Mouse (Mus musculus): Measurements from ENCODE around the gene Memo1. TPM values are rescaled to one million over a fixed set of nuclear protein-coding genes. Genes with fewer than 3 reads are reported as not detected.

The Memo1 gene
- total RNA-seq, 1 experiment, result 66.7 TPM

DNA sequence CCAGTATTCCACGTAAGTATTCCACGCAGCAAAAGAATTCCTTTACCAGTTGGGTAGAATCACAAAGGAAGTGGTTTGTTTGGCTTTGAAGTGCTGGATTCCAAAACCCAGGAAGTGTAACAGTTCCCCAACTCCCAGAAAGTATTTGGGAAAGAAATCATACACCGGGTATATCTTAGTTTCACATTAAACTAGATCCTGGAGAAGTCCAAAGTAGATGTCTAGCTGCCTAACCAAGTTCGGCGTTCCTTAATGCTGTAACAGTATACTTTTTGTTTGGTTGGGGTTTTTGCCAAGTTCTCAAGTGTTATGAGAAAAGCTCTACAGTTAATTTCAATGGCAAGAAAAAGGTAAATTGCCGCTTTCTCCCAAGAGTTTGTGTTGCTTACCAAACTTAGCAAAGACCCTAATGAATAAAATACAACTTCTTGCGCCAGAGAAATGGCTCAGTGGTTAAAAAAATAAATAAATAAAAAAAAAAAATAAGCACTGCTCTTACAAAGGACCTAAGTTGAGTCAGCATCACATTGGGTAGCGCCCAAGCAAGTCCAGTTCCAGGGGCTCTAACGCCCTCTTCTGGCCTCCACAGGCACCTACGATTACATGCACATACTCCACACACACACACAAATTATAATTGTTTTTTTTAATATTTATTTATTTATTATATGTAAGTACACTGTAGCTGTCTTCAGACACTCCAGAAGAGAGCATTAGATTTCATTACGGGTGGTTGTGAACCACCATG, 929 bp upstream of the Memo1 start:
- peaks cover 2% of the 10 kb centered on the region; the same call in 1 of the 2 replicates for H3K36me3 ChIP-seq (ENCODE audit: control insufficient read depth, insufficient read depth, low read length, poor library complexity, severe bottlenecking)
- H3K4me3 ChIP-seq (ENCODE audit: insufficient read depth in 1 of 2, low read depth in 1 of 2, low read length in 2 of 2, poor library complexity in 1 of 2, severe bottlenecking in 1 of 2), result peak overlapping the region; percentile 82 to 99
- TF ChIP-seq ZC3H11A (IDR thresholded peaks at IDR 0.05; ENCODE audit: borderline replicate concordance, low read depth, low read length), result no peak
- no peak for TF ChIP-seq CHD2 (IDR thresholded peaks at IDR 0.05; ENCODE audit: low read depth, low read length)
- 0 out of 2 replicates have a peak, but pooled peaks have one; percentile 37 for TF ChIP-seq MAFK (IDR thresholded peaks at IDR 0.05; ENCODE audit: insufficient read depth, low read depth, low read length)
- peak; percentile 68 for TF ChIP-seq ZNF384 (IDR thresholded peaks at IDR 0.05; ENCODE audit: low read depth, low read length)
- no peak for TF ChIP-seq HCFC1 (IDR thresholded peaks at IDR 0.05; ENCODE audit: borderline replicate concordance, insufficient read depth, low read length)
- in situ Hi-C loops (cut with MboI; ENCODE audit: low sequenced_read_pairs in 2 of 2, unreplicated experiment in 2 of 2), result no loop called here
- peaks cover 2 to 3% of the 10 kb centered on the region in 2 experiments; a peak in 3 of 4 replicates for H3K4me1 ChIP-seq (ENCODE audit: control insufficient read depth in 2 of 2, insufficient read depth in 2 of 2, low read length in 2 of 2, poor library complexity in 1 of 2)
- H3K9ac ChIP-seq (ENCODE audit: insufficient read depth, low read depth, low read length, poor library complexity, severe bottlenecking), result no peak overlapping the region; the same call in 1 of the 2 replicates
- H3K27ac ChIP-seq (ENCODE audit: insufficient read depth, low read depth, low read length, poor library complexity, severe bottlenecking), result no peak overlapping the region
- no peak for DNase-seq (ENCODE audit: low read depth, low spot score)
- H3K9me3 ChIP-seq (ENCODE audit: control insufficient read depth, insufficient read depth, low read depth, low read length), result no peaks in the 10 kb centered on the region

DNA sequence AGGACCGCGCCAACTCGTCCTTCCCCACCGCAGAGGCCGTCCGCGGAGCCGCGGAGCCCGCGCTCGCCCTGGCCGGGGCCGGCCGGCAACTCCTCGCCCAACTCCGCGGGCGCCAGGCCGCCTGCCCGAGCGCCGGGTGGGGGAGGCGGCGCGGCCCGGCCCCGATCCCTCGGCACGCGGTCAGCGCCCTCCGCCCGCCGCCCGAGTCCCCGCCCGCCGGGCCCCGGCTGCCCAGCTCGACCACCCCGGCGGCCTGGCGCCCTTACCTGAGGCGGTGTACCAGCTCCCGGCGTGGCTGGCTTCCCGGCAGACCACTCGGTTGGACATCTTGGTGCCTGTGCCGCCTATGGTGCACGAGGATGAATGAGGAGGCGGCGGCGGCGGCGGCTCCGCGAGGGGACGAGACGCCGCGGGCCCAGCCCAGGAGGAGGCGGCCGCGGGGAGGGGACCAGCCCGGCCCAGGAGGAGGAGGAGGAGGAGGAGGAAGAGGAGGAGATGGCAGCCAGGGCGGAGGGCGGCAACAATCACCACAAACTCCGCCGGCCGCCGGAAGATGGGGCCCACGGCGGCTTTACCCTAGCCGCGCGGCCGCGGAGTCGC, 795 bp downstream of the Memo1 start:
- peaks cover 2 to 8% of the 10 kb centered on the region in 2 experiments; a peak in 3 of 4 replicates for H3K4me1 ChIP-seq (ENCODE audit: control insufficient read depth in 2 of 2, insufficient read depth in 2 of 2, low read length in 2 of 2, poor library complexity in 1 of 2)
- DNase-seq (ENCODE audit: low read depth, low spot score), result no peak
- peak overlapping the region; percentile 90 to 99 for H3K4me3 ChIP-seq (ENCODE audit: insufficient read depth in 1 of 2, low read depth in 1 of 2, low read length in 2 of 2, poor library complexity in 1 of 2, severe bottlenecking in 1 of 2)
- peak overlapping the region; percentile 97 for H3K9ac ChIP-seq (ENCODE audit: insufficient read depth, low read depth, low read length, poor library complexity, severe bottlenecking)
- no peak for TF ChIP-seq ZC3H11A (IDR thresholded peaks at IDR 0.05; ENCODE audit: borderline replicate concordance, low read depth, low read length)
- TF ChIP-seq ZNF384 (IDR thresholded peaks at IDR 0.05; ENCODE audit: low read depth, low read length), result no peak
- TF ChIP-seq HCFC1 (IDR thresholded peaks at IDR 0.05; ENCODE audit: borderline replicate concordance, insufficient read depth, low read length), result 0 out of 2 replicates have a peak, but pooled peaks have one; percentile 34
- TF ChIP-seq MAFK (IDR thresholded peaks at IDR 0.05; ENCODE audit: insufficient read depth, low read depth, low read length), result no peak
- no peak for TF ChIP-seq CHD2 (IDR thresholded peaks at IDR 0.05; ENCODE audit: low read depth, low read length)
- in situ Hi-C loops (cut with MboI; ENCODE audit: low sequenced_read_pairs in 2 of 2, unreplicated experiment in 2 of 2), result no loop called here
- no peaks in the 10 kb centered on the region for H3K9me3 ChIP-seq (ENCODE audit: control insufficient read depth, insufficient read depth, low read depth, low read length)
- 0 out of 2 replicates have a peak, but pooled peaks cover 1% of the 10 kb centered on the region for H3K36me3 ChIP-seq (ENCODE audit: control insufficient read depth, insufficient read depth, low read length, poor library complexity, severe bottlenecking)
- peak overlapping the region; percentile 91 for H3K27ac ChIP-seq (ENCODE audit: insufficient read depth, low read depth, low read length, poor library complexity, severe bottlenecking)

DNA sequence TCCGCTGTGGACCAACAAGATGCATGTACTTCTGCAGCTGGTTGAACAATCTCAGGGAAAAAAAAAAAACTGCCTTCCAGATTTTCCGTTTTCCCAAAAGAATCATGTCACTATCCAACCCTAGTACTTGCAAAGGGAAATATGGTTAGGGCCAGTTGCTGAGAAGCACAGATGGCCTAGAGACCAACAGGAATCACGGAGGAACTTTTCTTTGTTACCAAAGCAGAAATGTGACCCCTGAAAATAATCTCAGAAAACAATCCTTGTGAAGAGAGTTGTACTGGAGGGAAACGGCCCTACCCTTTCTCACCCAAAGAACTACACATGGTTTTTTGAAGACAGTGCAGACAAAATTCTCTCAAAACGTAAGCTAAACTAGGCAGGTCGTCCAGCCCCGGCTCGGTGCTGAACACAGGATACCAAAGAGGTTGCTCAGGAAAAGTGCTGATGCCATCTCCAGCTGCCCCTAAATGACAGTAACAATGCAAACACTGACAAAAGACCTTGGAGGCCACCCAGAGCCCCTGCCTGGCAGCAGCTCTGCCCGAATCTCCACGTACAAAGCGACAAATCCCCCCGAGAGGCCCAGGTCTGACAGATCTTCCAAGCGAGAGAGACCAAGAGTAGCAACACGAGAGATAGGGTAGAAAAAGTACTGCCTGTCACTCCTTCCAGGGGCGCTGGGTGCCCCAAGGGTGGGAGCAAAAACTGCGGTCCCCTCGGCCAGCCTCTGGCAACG, 1.5 kb downstream of the Memo1 start:
- Histone ChIP-seq H3K4me3 (ENCODE audit: insufficient read depth in 1 of 2, low read depth in 1 of 2, low read length in 2 of 2, poor library complexity in 1 of 2, severe bottlenecking in 1 of 2) (peak overlapping the region; percentile 90 to 99), H3K9me3 (ENCODE audit: control insufficient read depth, insufficient read depth, low read depth, low read length) (no peaks in the 10 kb centered on the region), H3K4me1 (ENCODE audit: control insufficient read depth in 2 of 2, insufficient read depth in 2 of 2, low read length in 2 of 2, poor library complexity in 1 of 2) (peaks cover 2 to 8% of the 10 kb centered on the region in 2 experiments; a peak in 3 of 4 replicates), H3K27ac (ENCODE audit: insufficient read depth, low read depth, low read length, poor library complexity, severe bottlenecking) (peak overlapping the region; percentile 91; the same call in 1 of the 2 replicates), H3K36me3 (ENCODE audit: control insufficient read depth, insufficient read depth, low read length, poor library complexity, severe bottlenecking) (no peaks in the 10 kb centered on the region; the same call in 1 of the 2 replicates), H3K9ac (ENCODE audit: insufficient read depth, low read depth, low read length, poor library complexity, severe bottlenecking) (peak overlapping the region; percentile 97)
- in situ Hi-C loops (cut with MboI; ENCODE audit: low sequenced_read_pairs in 2 of 2, unreplicated experiment in 2 of 2), result no loop called here
- DNase-seq (ENCODE audit: low read depth, low spot score), result no peak
- TF ChIP-seq ZC3H11A (IDR thresholded peaks at IDR 0.05; ENCODE audit: borderline replicate concordance, low read depth, low read length), result no peak
- TF ChIP-seq MAFK (IDR thresholded peaks at IDR 0.05; ENCODE audit: insufficient read depth, low read depth, low read length), result no peak
- TF ChIP-seq ZNF384 (IDR thresholded peaks at IDR 0.05; ENCODE audit: low read depth, low read length), result no peak
- no peak for TF ChIP-seq HCFC1 (IDR thresholded peaks at IDR 0.05; ENCODE audit: borderline replicate concordance, insufficient read depth, low read length)

DNA sequence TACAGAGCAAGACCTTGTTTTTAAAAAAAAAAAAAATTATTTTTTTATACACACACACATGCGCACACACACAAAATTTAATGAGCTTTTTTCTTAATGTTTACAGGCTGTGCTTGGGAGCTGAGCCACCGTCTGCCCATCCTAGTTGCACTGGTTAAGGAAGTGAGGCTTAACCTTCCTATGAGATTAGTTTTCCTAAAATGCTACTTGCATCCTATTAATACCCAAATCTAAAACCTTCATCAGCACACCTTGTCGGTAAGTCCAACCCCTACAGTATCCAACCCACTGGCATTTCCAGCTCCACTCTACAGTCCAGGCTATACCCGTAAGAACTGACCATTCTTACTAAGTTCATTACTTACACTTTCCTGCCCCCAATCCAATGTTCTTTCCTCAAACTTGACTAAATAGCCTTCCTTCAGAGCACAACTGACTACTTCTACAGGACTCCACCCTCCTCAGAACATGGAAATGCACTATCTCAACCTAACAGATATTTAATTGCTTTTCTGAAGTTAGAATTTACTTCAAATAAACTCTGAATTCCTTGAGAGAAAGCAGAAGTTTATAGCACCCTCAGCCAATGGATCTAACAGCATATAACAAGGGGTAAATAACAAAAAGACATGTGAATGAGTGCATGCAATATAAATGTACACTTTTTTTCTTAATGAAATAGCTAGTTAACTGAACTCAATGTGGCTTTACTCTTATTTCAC, 3.5 kb downstream of the Memo1 start:
- in situ Hi-C loops (cut with MboI; ENCODE audit: low sequenced_read_pairs in 2 of 2, unreplicated experiment in 2 of 2), result no loop called here
- Histone ChIP-seq H3K9ac (ENCODE audit: insufficient read depth, low read depth, low read length, poor library complexity, severe bottlenecking) (no peak overlapping the region; the same call in 1 of the 2 replicates), H3K27ac (ENCODE audit: insufficient read depth, low read depth, low read length, poor library complexity, severe bottlenecking) (no peak overlapping the region), H3K9me3 (ENCODE audit: control insufficient read depth, insufficient read depth, low read depth, low read length) (no peaks in the 10 kb centered on the region), H3K4me1 (ENCODE audit: control insufficient read depth in 2 of 2, insufficient read depth in 2 of 2, low read length in 2 of 2, poor library complexity in 1 of 2) (peaks cover 2 to 9% of the 10 kb centered on the region in 2 experiments; a peak in 2 of 4 replicates), H3K4me3 (ENCODE audit: insufficient read depth in 1 of 2, low read depth in 1 of 2, low read length in 2 of 2, poor library complexity in 1 of 2, severe bottlenecking in 1 of 2) (no peak overlapping the region; a peak in 1 of 4 replicates), H3K36me3 (ENCODE audit: control insufficient read depth, insufficient read depth, low read length, poor library complexity, severe bottlenecking) (peaks cover 2% of the 10 kb centered on the region; the same call in 1 of the 2 replicates)
- DNase-seq (ENCODE audit: low read depth, low spot score), result no peak
- no peak for TF ChIP-seq ZC3H11A (IDR thresholded peaks at IDR 0.05; ENCODE audit: borderline replicate concordance, low read depth, low read length)
- no peak for TF ChIP-seq HCFC1 (IDR thresholded peaks at IDR 0.05; ENCODE audit: borderline replicate concordance, insufficient read depth, low read length)
- TF ChIP-seq MAFK (IDR thresholded peaks at IDR 0.05; ENCODE audit: insufficient read depth, low read depth, low read length), result no peak
- no peak for TF ChIP-seq CHD2 (IDR thresholded peaks at IDR 0.05; ENCODE audit: low read depth, low read length)

All from ES-E14 (cell line).